Mouse (Mus musculus) left cerebral cortex, postnatal 4 days (tissue): ENCODE results near the gene Gm6676. TPM values are rescaled to one million over a fixed set of nuclear protein-coding genes. Genes with fewer than 3 reads are reported as not detected.
"Not testable (repeated sequence)": the region's sequence is repeated elsewhere in the genome, so short reads cannot be mapped to it uniquely, and the experiment has no call there.

Experiments
- DNase-seq: peaks from one replicate; pipeline ENCODE4 v3.0.0-alpha.2; 2022
- intact Hi-C: fragments of 180-260 bp; cut with DNase I; formaldehyde crosslinking; loops from one replicate; pipeline ENCODE4 v1.15.1; 2025
- total RNA-seq, 2 experiments: library from RNA; stranded (reverse); gene quantifications; 2 replicates each; pipeline ENCODE4 v1.2.3; 2021

Gene Gm6676
- not detected for total RNA-seq

- DNase-seq, intact Hi-C loops: not testable (repeated sequence)
Measured at GRCm38 (mm10) chr14:7125312-7125711, at the start of gene Gm6676. Gene Gm6676 (minus strand): TSS chr14:7125412.

- peak; percentile 3 for DNase-seq
- intact Hi-C loops: not testable (repeated sequence)
Measured at GRCm38 (mm10) chr14:7174483-7174971, 49.3 kb upstream of the Gm6676 start, which contains the start of gene Gm3512. Gene Gm3512 (minus strand): TSS chr14:7174533.

GRCm38 (mm10) chr14:7105124-7105802 lies 19.9 kb downstream of the Gm6676 start:
- peak; percentile 9 for DNase-seq
- intact Hi-C loops: not testable (repeated sequence)

- intact Hi-C loops, DNase-seq: not testable (repeated sequence)
Measured at GRCm38 (mm10) chr14:7100521-7100920, 24.7 kb downstream of the Gm6676 start, which contains the start of gene Gm3696. Gene Gm3696 (minus strand): TSS chr14:7100621.

Other genes starting within 250 kb of the Gm6676 start
- 1 to 10 TPM; 5.8 to 8.3 TPM for gene Gm3667, start 235.4 kb downstream of the Gm6676 start, total RNA-seq
- gene Gm6356, start 151.6 kb downstream of the Gm6676 start, total RNA-seq: not detected
- gene Gm10406, start 98.0 kb downstream of the Gm6676 start, total RNA-seq: 1 to 10 TPM; 2.7 to 3.5 TPM
- gene Gm3685, start 80.4 kb downstream of the Gm6676 start, total RNA-seq: not detected
- gene Gm3696, start 24.8 kb downstream of the Gm6676 start, total RNA-seq: 1 to 10 TPM; 6.7 TPM
- 1 to 10 TPM; 3.8 to 4.7 TPM for gene Gm3512, start 49.1 kb upstream of the Gm6676 start, total RNA-seq
- not detected for gene Gm16434, start 69.1 kb upstream of the Gm6676 start, total RNA-seq
- not detected for gene Gm3727, start 139.3 kb upstream of the Gm6676 start, total RNA-seq
- 1 to 10 TPM; 3.0 to 3.4 TPM for gene Gm3739, start 189.6 kb upstream of the Gm6676 start, total RNA-seq
- not detected for gene Gm5797, start 207.0 kb upstream of the Gm6676 start, total RNA-seq
- not detected for gene Gm8374, start 239.7 kb upstream of the Gm6676 start, total RNA-seq